Mouse (Mus musculus) gonadal fat pad, adult 2 months (tissue): ENCODE data around the gene Polr1d. TPM values are rescaled to one million over a fixed set of nuclear protein-coding genes. Genes with fewer than 3 reads are reported as not detected.

Source experiments
- DNase-seq: peaks from one replicate; pipeline ENCODE4 v3.0.0-alpha.2; 2012; ENCODE audit warnings: low read depth
- polyA plus RNA-seq: library from polyadenylated mRNA; depleted of rRNA; stranded (reverse); fragments of >200 nt; gene quantifications from 2 replicates; pipeline ENCODE4 v1.2.3, GENCODE M21; 2012

The Polr1d gene
- polyA plus RNA-seq, 1 experiment = 69.9 TPM

DNA sequence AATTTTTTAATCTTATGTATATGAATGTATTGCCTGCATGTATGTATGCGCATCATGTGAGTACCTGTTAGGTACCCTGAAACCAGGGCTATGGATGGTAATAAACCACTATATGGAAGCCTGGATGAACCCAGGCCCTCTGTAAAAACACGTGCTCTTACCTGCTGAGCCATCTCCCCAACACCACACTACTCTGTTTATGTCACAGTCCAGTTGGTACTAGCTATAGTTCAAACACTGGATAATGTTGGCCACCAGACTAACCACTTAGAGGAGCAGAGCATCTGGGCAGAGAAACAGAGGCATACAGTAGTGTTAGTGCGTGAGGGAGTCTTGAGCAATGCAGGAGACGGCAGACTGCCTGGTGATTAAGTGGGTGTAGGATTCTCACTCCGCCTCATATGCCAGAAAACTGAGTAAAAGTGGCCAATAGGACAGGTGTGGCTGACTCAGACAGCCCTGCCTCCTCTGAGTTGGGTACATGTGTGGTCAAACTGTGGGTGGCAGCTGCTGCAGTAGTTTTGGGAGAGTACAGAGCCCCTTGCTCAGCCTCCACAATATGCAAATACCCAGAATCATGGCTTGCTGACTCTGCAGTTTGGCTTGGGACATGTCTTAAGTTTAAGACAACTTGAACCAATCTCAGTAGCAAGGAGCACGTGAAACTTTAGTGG lies 21.1 kb upstream of the Polr1d start:
- no peak for DNase-seq

DNA sequence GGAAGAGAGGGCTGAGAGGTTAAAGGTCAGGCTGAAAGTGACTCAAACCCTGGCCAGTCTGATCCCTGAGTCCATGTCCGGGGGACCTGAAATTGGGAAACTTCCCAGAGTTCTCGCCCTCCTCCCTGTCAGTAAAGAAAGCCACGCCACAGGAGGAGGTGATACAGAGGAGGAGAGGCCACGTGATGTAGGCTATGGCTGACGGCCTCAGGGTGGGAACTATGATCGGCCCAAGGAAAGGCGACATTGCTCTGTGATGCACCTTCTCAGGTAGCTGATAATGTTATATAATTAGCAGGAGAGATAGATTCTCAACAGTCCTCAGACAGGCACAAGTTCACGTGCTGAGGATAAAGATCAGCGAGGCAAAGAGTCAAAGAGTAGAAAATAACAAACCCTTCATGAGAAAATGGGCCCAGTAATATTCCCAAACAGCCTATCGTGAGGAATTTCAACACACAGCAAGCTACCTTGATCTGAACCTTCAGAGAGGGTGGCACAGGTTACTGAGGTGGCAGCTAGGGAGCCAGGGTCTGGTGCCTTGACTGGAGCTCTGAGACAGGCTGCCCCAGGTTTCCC lies 20.0 kb upstream of the Polr1d start:
- no peak for DNase-seq

DNA sequence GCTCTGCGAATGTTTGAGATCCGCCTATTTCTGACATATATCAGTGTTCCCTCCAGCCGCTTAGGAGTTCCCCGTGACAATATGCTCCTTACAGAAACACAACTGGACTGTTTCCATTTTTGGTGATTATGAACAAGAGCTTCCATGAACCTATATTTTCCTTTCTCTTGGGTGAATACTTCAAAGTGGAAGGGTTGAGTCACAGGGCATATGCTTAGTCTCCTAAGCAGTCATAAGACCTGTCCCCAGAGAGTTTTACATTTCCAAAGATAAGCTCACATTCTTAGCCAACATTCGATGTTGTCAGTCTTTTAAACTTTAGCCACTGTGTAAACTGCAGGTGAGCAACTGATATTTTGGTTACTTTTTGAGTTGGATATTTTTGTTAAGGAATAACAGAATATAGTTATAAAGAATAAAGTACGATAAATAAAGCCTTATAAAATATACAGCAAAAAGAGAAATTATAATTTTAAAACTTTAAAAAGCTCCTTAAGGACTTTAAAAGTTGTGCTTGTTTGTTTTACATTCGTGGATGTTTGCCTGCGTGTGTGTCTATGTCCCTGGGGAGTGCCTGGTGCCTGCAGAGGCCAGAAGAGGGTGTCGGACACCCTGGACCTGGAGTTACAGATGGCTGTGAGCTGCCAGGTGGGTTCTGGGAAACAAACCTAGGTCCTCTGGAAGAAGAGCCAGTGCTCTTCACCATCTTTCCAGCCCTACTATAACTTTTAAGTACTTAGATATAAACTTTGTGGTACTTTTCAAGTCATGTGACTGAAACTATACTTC lies 19.0 kb upstream of the Polr1d start:
- no peak for DNase-seq

DNA sequence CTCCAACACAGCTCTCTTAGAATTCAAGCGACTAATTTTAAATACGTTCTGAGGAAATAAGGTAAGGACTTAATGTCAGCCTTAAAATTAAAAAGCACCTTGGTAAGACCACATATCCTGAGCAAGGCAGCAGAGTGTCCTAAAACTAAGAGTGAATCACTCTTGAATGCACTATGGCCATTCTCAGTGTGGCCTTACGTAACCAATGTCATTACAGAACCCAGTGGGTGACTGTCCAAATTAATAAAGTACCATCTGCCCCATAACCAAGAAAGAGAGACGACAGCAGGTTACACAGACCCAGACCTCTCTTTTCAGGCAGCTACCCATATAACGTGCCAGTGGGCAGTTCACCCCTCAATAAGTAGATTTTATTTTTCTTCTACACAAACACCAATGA lies 18.2 kb upstream of the Polr1d start:
- no peak for DNase-seq

DNA sequence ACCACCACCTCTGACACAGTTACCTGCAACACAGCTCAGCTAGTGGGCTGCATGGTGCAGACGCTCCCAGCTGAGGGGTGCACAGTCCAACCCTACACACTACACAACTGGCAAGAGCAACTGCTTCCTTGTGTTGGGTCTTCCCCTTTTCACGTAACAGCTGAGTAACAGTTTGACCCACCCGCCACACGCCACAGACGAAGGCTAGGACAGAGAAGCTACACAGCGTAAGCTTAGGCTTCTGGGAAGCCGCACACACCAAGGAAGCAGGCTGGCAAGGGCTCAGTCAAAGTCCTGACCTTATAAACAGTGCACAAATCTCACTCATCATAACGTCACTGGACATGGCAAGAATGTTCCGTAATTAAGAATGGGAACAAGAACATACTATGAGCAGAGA lies 17.5 kb upstream of the Polr1d start:
- no peak for DNase-seq

DNA sequence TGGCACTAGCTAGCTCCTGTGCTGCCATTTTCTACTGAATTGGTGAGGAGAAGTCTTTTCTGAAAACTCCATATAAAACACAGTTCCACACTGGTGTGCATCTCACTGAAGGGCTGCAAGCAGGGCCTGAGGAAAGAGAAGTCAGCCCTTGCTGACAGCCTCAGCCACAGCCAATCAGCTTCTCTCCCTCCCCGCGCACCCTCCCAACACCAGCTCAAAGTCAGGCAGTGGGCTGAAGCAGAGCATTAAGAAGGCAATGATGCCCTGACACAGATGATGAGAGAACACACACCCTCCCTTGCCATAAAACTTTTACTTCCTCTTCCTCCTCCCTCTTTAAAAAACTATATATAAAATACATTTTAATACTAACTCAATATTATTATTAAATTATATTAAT lies 16.8 kb upstream of the Polr1d start:
- no peak for DNase-seq

DNA sequence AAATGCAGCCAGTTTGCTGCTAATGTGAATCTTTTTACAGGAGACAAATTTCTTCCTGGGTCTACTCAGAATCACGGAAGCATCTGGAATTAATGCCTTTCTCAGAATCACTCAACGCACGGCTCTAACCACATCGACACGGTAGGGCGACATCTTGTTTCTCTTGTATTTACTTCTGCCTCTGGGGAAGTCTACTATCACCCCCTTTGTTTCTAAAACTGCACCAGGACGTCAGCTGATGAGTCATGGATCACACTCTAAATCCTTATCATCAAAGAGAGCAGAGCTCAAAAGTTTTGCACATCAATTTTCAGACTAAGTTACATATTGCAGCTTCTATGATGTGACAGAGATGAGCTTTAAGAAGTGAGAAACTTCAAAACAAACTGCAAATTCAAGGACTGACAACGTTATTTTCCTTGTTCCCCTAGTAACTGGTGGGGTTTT lies 13.6 kb upstream of the Polr1d start:
- DNase-seq = no peak

DNA sequence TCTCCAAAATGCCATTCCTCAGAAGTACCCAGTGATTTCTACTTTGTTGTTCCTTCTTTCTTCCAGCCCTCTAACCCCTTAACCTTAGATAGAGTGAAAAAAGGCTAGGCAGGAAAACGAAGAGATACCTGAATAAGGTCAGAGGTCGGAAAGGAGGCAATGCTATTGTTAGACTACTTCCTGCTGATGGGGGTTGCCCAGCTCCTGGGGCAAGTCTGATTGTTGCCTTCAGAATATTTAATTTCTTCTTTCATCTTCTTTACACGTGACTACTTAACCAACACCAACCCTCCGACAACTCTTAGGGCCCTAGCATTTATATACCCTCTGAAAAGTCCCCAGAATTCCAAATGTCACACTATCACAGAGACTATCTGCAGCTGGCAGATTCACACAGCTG lies 10.7 kb upstream of the Polr1d start:
- no peak for DNase-seq

DNA sequence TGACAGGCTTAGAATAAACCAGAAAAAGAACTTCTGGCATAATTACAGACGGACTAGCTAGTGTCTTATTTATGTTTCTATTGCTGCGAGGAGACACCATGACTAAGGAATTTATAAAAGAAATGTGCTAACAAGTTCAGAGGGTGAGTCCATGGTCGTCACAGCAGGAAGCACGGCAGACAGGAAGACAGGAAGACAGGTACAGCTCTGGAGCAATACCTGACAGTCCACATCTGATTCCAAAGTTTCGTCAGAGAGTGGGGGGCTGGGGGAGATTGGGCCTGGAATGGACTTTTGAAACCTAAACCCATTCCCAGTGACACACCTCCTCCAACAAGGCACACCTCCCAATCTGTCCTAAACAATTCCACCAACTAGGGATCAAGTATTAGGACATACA lies 9.9 kb upstream of the Polr1d start:
- no peak for DNase-seq

DNA sequence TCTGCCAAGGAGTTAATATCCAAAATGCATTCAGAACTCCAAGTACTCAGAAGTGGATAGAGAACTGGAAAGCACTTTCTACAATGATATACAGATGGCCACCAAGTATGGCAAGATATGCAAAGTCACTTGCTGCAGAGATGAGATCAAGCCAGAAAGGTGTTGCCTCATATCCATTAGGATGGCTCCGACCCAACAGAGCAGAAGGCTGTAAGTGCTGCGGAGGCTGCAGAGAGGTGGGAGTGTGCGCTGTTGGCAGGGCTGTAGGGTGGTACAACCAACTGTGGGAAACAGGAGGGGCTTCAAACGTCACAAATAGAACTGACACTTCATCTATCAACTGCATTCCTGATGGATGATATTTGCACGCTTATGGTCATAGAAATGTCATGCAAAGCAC lies 8.0 kb upstream of the Polr1d start:
- no peak for DNase-seq

DNA sequence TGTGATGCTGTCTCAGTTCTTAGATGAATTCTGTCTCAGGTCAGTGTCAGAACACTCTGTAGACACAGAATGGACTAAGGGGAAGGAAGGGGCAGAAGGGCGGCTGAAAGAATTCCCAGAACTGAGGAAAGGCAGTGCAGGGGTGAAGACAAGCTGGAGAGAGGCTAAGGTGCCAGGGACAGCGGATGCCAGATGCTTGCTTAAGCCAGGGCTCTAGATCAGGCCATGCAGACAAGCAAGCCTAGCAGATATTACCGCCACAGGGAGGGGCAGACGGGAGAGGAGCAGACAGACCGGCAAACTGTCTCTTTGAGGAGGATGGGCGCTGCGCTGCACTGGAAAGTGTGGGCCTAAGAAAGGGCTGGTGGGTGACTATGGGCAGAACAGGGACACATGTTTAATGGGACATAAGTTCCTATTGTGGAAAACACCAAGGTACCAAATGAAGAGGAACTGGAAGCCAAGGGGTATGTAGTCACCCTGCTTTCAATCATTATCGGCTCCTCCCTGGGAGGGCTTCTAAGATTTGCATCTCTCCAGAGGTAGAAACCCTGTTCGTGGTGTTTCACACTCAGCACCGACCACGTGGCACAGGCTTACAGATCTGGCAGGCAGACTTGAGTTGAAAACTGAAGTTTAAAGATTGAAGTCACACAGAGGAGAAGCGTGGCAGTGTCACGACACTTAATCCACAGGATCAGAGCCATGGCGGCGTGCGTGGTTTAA lies 5.9 kb upstream of the Polr1d start:
- no peak for DNase-seq

DNA sequence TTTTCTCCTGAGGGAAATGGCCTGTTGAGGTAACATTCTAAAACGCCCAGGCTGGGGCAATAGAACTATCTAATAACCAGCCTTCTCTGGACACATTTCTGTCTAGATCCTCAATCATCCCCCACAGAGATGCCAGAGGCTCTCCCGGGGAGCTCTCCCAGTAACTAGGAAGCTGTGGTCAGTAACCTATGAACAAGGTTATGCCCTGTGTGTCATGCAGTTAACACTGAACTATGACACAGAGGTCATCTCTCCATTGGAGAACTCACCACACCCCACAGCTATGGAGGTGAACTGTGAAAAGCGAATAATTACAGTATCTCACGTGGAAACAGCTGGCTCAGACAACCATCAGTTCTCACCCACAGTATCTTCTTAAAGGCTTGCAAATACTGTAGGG lies 5.0 kb upstream of the Polr1d start:
- DNase-seq = no peak

DNA sequence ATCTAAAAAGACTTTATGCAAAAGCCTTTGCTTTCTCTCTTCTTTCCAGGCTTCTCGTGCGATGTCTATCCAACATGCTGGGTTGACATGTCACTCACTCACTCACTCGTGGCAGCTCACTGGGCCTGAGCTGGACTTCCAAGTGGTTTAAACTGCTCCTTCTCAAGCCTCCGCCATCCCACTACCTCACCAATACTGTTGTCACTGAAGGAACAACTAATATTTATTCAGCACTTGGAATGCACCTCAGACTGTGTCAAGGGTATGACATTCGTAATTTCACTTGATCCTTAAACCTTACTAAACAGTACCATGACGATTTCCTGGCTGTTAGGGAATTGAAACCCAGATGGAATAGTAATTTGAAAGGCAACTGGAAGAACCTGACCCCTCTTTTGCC lies 3.0 kb upstream of the Polr1d start:
- no peak for DNase-seq

DNA sequence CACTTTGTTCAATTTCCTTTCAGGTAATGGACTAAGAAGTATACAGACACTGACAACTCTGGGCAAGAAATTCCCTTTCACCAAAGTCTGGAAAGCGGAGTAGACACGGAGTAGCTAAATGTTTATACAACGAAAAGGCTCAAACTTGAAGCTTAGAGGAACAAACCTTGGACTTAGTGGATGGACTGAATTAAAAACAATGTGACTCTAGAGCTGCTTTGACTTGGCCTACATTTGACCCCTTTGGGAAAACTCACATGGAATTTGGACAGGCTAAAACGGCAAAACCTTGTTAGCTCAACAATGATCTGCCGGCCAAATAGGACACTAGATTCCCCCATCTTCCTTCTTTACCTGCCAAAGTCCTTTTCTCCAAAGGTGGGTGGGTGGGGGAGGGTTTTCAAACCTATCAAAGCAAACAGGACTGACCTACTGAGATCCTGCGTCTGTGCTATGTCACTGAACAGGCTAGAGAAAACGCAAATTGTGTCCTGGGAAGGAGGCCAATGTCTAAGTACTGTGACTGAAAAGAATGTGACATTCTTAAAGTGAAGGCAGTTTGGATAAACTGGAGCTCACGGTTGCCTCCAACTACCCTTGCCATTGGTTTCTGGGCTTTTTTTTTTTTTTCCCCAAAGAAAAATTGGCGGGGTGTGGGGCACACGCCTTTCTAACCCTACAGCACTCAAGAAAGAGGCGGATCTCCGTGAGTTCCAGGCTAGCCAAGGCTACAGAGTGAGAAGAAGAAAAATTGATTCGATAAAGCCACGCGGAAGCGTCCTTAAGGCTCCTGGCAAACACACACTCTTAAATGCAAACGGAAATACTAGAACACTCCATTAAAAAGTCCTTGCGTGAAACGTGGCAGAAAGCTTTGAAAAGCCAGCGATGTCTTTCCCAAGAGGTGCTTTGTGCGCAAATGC lies 1.5 kb upstream of the Polr1d start:
- no peak for DNase-seq

DNA sequence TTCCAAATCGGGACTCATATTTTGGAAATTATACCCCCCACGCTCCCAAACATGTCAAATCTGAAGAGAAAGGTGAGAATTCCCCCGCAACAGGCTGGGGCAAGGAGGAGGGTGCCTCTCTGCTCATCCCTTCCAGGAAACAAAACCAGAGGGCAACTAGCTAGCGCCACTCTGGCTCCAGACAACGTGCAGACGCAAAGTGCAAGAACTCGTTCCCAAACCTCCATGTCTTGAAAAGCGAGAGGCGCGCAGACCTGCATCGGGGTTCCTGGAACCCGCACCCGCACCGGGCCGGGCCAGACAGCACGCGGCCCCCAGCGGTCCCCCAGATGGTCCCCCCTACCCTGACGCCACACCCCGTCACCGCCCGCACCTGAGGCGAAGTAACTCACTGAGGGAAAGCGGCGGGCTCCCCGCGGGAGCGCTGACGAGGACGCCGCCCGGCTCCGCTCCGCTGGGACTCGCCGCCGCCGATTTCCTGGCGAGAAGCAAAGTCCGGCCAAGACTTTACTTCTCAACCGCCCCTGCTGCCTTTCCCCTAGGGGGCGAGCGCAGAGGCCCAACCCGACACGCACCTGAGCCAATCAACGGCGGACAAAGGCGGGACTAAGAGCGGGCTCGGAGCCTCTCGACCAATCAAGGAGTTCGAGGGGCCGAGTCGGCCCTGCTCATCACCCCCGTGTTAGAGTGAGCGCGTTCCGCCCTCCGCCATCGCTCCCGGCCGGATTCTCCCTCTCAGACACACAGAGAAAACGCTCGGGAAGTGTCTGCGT lies 638 bp upstream of the Polr1d start, which contains the start of gene Lnx2:
Lnx2 (minus strand) TSS at position 561 of the 773 bp plus-strand sequence.
- peak; percentile 87 for DNase-seq

DNA sequence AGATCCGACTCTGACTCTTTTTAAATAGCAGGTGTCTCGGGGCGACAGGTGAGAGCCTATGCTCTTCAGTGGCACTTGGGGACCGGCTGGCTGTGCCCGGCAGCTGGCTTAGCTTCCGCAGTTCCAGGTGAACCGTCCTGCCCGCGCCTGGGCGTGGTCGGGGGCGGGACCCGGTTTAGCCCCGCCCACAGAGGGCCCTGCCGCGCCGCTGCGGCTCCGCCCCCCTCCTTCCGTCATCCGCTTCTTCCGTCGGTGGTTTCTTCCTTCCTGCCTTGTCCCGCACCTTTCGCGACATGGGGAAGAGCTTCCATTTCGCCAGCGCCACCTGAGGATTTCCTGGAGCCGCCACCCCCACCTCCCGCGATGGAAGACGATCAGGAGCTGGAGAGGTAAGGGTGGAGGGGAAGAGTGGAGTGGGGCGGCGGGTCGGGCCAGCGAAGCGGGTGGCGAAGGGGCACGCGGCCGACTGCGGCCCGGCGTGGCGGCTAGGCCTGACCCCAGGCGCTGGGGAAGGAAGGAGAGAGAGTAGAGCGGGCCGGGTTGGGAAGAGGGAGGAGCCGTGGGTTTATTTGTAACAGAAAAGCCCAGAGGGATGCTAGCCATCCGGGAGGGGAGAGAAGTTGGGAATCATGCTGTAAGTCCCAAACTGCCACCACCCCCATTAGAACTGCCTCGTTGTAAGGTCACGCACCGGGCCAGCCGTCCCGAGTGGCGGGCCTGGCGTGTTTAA lies 620 bp downstream of the Polr1d start:
- no peak for DNase-seq

DNA sequence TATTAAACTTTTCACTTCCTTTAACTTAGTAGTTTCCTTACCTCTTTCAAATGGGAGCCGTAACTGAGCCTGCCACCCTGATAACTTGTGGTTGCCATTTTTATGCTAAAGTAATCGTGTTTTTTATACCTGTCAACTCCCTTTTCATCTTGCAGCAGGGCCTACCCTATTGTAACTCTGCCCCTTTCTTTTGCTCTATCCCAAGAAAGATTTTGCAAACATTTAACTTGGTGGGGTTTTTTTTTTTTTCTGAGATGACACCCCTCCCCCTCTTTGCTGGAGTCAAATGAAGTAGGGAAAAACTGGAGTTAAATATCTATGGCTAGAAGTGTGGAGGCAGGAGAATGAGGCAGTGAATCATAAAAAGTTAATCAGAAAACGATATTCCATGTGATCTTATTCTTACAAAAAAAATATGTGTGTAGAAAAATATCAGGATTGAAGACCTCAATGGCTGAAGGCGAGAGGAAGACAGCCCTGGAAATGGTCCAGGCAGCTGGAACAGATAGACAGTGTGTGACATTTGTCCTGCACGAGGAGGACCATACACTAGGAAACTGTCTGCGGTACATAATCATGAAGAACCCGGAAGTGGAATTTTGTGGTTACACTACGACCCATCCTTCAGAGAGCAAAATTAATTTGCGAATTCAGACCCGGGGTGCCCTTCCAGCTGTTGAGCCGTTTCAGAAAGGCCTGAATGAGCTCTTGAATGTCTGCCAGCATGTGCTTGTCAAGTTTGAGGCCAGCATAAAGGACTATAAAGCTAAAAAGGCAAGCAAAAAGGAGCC lies 1.5 kb downstream of the Polr1d start:
- DNase-seq = no peak

DNA sequence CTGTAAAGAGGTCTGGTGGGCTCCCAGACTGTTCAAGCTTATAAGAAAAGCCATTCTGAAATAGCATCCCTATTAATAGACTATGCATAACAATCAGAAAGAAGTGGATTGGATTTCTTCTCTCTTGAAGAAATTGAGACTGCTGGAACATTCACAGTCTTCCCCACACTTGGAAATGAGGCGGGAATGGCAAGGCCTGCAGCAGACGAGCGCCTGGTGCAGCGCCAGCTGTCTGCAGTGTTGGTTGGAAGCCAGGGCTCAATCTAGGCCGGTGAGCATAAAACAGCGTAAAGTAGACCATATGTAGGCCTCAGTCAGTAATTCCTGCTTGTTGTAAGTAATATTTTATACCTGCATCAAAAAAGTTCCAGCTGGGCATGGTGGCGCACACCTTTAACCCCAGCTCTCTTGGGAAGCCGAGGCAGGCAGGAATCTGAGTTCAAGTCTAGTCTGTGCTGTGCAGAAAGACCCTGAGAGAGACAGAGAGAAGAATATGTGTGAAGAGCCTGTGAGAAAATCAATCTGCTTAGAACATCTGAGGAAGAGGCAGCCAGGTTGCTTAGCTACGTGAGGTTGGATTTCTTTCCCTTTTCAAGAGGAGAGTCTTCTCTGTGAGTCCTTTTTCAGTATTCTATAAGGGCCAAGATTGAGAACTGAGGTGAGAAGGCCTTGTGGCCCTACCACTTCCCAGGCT lies 8.5 kb downstream of the Polr1d start:
- no peak for DNase-seq
